Mouse (Mus musculus) limb, embryonic 12.5 days (tissue): ENCODE measurements around the gene Acad12. TPM values are rescaled to one million over a fixed set of nuclear protein-coding genes. Genes with fewer than 3 reads are reported as not detected.

ENCODE experiments used
- polyA plus RNA-seq: library from polyadenylated mRNA; unstranded; fragments of >200 nt; fragmentation: Nextera tagmentation; extraction: Ambion mirVana; gene quantifications from 2 replicates; pipeline ENCODE4 v1.2.1, GENCODE M21; 2016

Acad12 gene
- polyA plus RNA-seq, 1 experiment from 2014 or later, result 3.3 TPM

Other genes starting within 250 kb of the Acad12 start
- 75.1 and 75.5 TPM in 2 replicates for gene Trafd1, start 233.3 kb downstream of the Acad12 start, polyA plus RNA-seq
- 41.2 and 41.9 TPM in 2 replicates for gene Naa25, start 221.0 kb downstream of the Acad12 start, polyA plus RNA-seq
- gene Tmem116, start 167.0 kb downstream of the Acad12 start, polyA plus RNA-seq, result 0.81 and 2.3 TPM in 2 replicates
- 115 and 118 TPM in 2 replicates for gene Erp29, start 166.4 kb downstream of the Acad12 start, polyA plus RNA-seq
- 0.06 TPM in 1 of 2 replicates, not detected in the other for gene Adam1b, start 115.5 kb downstream of the Acad12 start, polyA plus RNA-seq
- 1.8 and 1.9 TPM in 2 replicates for gene Adam1a, start 73.5 kb downstream of the Acad12 start, polyA plus RNA-seq
- gene Gm42878, start 73.5 kb downstream of the Acad12 start, polyA plus RNA-seq, result not detected in 2 replicates
- gene Mapkapk5, start 73.0 kb downstream of the Acad12 start, polyA plus RNA-seq, result 51.8 and 58.4 TPM in 2 replicates
- 236 and 264 TPM in 2 replicates for gene Aldh2, start 25.1 kb downstream of the Acad12 start, polyA plus RNA-seq
- 1.8 and 2.6 TPM in 2 replicates for gene Acad10, start 41.6 kb upstream of the Acad12 start, polyA plus RNA-seq
- gene Brap, start 41.6 kb upstream of the Acad12 start, polyA plus RNA-seq, result 47.1 and 48.3 TPM in 2 replicates
- gene Atxn2, start 92.4 kb upstream of the Acad12 start, polyA plus RNA-seq, result 59.8 and 79.2 TPM in 2 replicates
- gene Sh2b3, start 218.7 kb upstream of the Acad12 start, polyA plus RNA-seq, result 12.7 and 13.1 TPM in 2 replicates
- 52.8 and 54.6 TPM in 2 replicates for gene Pheta1, start 230.0 kb upstream of the Acad12 start, polyA plus RNA-seq